Mouse (Mus musculus) midbrain, postnatal 0 days (tissue): Measurements from ENCODE around the gene Scly. TPM values are rescaled to one million over a fixed set of nuclear protein-coding genes. Genes with fewer than 3 reads are reported as not detected.
A peak's percentile ranks its signal among the peaks of the same experiment; 100 is the strongest.

Experiments
- ATAC-seq: fragments of 200-750 bp; cut with Nextera tagmentation; 2 replicates; pipeline ENCODE4 v1.8.0; 2017; ENCODE audit warnings: moderate number of reproducible peaks, mild to moderate bottlenecking, moderate TSS enrichment, moderate library complexity; ENCODE audit not compliant: low FRiP score
- DNase-seq: peaks from one replicate; pipeline ENCODE4 v3.0.0-alpha.2; 2015; ENCODE audit warnings: low spot score
- H3K27ac ChIP-seq: fragments of 300-500 bp; sonication (generic); 2 replicates; pipeline ENCODE4 v1.5.1; 2014; ENCODE audit warnings: low read depth, mild to moderate bottlenecking, low read length, mixed read lengths
- H3K27me3 ChIP-seq: fragments of 300-500 bp; sonication (generic); 2 replicates; pipeline ENCODE4 v1.6.1; 2014; ENCODE audit warnings: low read length, control low read depth, mixed read lengths; ENCODE audit not compliant: insufficient read depth
- H3K36me3 ChIP-seq: fragments of 300-500 bp; sonication (generic); 2 replicates; pipeline ENCODE4 v1.6.1; 2014; ENCODE audit warnings: low read length, control low read depth, mixed read lengths; ENCODE audit not compliant: insufficient read depth
- H3K4me1 ChIP-seq: fragments of 300-500 bp; sonication (generic); 2 replicates; pipeline ENCODE4 v1.6.1; 2014; ENCODE audit warnings: mild to moderate bottlenecking, control low read depth, antibody characterized with exemption, low read length, mixed read lengths; ENCODE audit not compliant: insufficient read depth
- H3K4me2 ChIP-seq: fragments of 300-500 bp; sonication (generic); 2 replicates; pipeline ENCODE4 v1.6.1; 2014; ENCODE audit warnings: low read depth, mild to moderate bottlenecking, low read length, mixed read lengths; ENCODE audit not compliant: poor library complexity, severe bottlenecking
- H3K4me3 ChIP-seq: fragments of 300-500 bp; sonication (generic); 2 replicates; pipeline ENCODE4 v1.5.1; 2014; ENCODE audit warnings: low read depth, mild to moderate bottlenecking, low read length, moderate library complexity
- H3K9ac ChIP-seq: fragments of 300-500 bp; sonication (generic); replicated peaks from 2 replicates; pipeline ENCODE4 v1.6.1; 2014; ENCODE audit warnings: mild to moderate bottlenecking, low read length, moderate library complexity, mixed read lengths; ENCODE audit not compliant: poor library complexity, severe bottlenecking
- H3K9me3 ChIP-seq: fragments of 300-500 bp; sonication (generic); 2 replicates; pipeline ENCODE4 v1.6.1; 2016; ENCODE audit warnings: low read length, control low read depth
- CTCF ChIP-seq: IDR thresholded peaks from 2 replicates; pipeline ENCODE4 v1.5.1; 2016; ENCODE audit warnings: antibody characterized with exemption, mild to moderate bottlenecking
- WGBS: fragments of 180-500 bp; shearing (Covaris S2); extraction: QIAGEN DNeasy Blood & Tissue Kit; methylation state at CpG from one replicate; pipeline ENCODE4 v1.1.7; 2014; 5-methylcytosine and 5-hydroxymethylcytosine counted together
- polyA plus RNA-seq: library from polyadenylated mRNA; unstranded; fragments of >200 nt; fragmentation: Nextera tagmentation; extraction: Ambion mirVana; gene quantifications from 2 replicates; pipeline ENCODE4 v1.2.1, GENCODE M21; 2015
- total RNA-seq: library from RNA; depleted of rRNA; stranded (reverse); fragments of >200 nt; gene quantifications from 2 replicates; pipeline ENCODE4 v1.2.3, GENCODE M21; 2014

Scly gene
- total and polyA plus RNA-seq, 2 experiments from 2014 or later = 10.7 to 11.3 TPM

- no peak overlapping the region for H3K9ac ChIP-seq
- peak; percentile 13; the same call in 1 of the 2 replicates for ATAC-seq
- H3K27me3 ChIP-seq = peaks cover 32% of the 10 kb centered on the region
- peak overlapping the region; percentile 34 for H3K4me3 ChIP-seq
- H3K36me3 ChIP-seq = no peaks in the 10 kb centered on the region
- peaks cover 9% of the 10 kb centered on the region; the same call in 1 of the 2 replicates for H3K4me1 ChIP-seq
- H3K4me2 ChIP-seq = peak overlapping the region; percentile 71
- DNase-seq = peak; percentile 46
- no peak overlapping the region for H3K27ac ChIP-seq
- peak; percentile 66 for TF ChIP-seq CTCF
- no peaks in the 10 kb centered on the region for H3K9me3 ChIP-seq
- WGBS = 2% methylated on average over 61 of the region's 68 CpGs
Observed at GRCm38 (mm10) chr1:91344921-91345685, 47.0 kb downstream of the Scly start.

- peak; percentile 79 for TF ChIP-seq CTCF
- H3K9me3 ChIP-seq = no peaks in the 10 kb centered on the region
- H3K9ac ChIP-seq = no peak overlapping the region
- no peaks in the 10 kb centered on the region for H3K36me3 ChIP-seq
- DNase-seq (peak; percentile 64), ATAC-seq (no peak)
- H3K27ac ChIP-seq = no peak overlapping the region
- no peak overlapping the region for H3K4me3 ChIP-seq
- no peak overlapping the region for H3K4me2 ChIP-seq
- H3K4me1 ChIP-seq = peaks cover 9% of the 10 kb centered on the region; the same call in 1 of the 2 replicates
- 41% methylated on average over 3 of the region's 3 CpGs for WGBS
- H3K27me3 ChIP-seq = peaks cover 32% of the 10 kb centered on the region
Observed at GRCm38 (mm10) chr1:91346892-91347291, 48.8 kb downstream of the Scly start.

DNA sequence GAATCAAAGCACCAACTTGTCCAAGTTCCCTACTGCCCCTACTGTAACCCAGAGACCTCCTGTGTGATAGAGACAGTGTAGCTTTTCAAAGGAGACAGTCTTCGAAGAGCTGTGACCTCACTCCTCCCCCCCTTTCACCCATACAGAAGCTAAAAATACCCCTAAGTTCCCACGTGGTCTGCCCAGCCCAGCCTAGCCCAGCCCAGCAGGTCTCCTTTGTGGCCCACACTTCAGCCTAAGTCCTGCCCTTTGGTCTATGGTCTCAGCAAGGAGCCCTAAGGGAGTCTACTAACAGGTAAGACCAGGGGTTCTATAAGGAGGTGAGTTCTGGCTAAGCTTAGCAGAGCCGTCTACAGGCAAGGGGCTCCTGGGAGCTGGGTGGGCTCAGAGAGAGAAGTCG, 52.7 kb downstream of the Scly start, which contains the start of gene Klhl30:
Gene Klhl30, plus strand, starts transcription at position 176 of the 400 bp plus-strand sequence.
- Histone ChIP-seq H3K4me2 (no peak within 1 kb of the TSS), H3K4me3 (no peak within 1 kb of the TSS), H3K4me1 (no peaks in the 10 kb centered on the region), H3K9me3 (no peaks in the 10 kb centered on the region), H3K27me3 (peaks cover 9% of the 10 kb centered on the region; the same call in 1 of the 2 replicates), H3K9ac (no peak within 1 kb of the TSS), H3K36me3 (no peaks in the 10 kb centered on the region), H3K27ac (no peak within 1 kb of the TSS)
- DNase-seq (no peak), ATAC-seq (no peak)
- TF ChIP-seq CTCF = no peak
- 61% methylated on average over 4 of the region's 4 CpGs for WGBS

GRCm38 (mm10) chr1:91351249-91351648, 53.1 kb downstream of the Scly start:
- ATAC-seq = no peak
- peaks cover 7% of the 10 kb centered on the region; the same call in 1 of the 2 replicates for H3K27me3 ChIP-seq
- H3K4me2 ChIP-seq = no peak overlapping the region
- 71% methylated on average over 3 of the region's 3 CpGs for WGBS
- H3K9me3 ChIP-seq = no peaks in the 10 kb centered on the region
- H3K4me3 ChIP-seq = no peak overlapping the region
- no peak overlapping the region for H3K9ac ChIP-seq
- H3K27ac ChIP-seq = no peak overlapping the region
- no peak for TF ChIP-seq CTCF
- no peaks in the 10 kb centered on the region for H3K36me3 ChIP-seq
- H3K4me1 ChIP-seq = no peaks in the 10 kb centered on the region
- no peak for DNase-seq

DNA sequence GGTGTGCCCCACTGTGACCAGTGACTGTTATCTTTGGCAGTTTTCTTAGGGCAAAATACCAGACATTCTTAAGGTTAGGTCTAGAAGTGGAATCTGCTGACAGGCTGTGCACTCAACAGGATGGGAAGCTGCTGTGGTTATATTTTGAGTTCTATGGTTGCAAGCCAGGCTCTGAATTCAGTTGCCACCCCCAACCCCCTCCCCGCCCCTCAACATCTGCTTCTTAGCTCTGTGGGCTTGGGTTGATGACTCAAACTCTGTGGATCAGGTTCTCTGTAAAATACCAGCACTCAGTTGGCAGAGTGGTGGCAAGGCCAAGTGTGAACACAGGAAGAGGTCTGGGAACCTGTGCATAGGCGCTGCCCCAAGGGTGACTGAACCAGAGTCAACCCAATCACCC, 54.1 kb downstream of the Scly start:
- Histone ChIP-seq H3K36me3 (no peaks in the 10 kb centered on the region), H3K4me1 (no peaks in the 10 kb centered on the region), H3K9me3 (no peaks in the 10 kb centered on the region), H3K27ac (no peak overlapping the region), H3K4me3 (no peak overlapping the region), H3K9ac (no peak overlapping the region), H3K4me2 (no peak overlapping the region), H3K27me3 (no peaks in the 10 kb centered on the region)
- DNase-seq = no peak
- ATAC-seq = no peak
- TF ChIP-seq CTCF = no peak
- WGBS = 87% methylated on average over 2 of the region's 2 CpGs

DNA sequence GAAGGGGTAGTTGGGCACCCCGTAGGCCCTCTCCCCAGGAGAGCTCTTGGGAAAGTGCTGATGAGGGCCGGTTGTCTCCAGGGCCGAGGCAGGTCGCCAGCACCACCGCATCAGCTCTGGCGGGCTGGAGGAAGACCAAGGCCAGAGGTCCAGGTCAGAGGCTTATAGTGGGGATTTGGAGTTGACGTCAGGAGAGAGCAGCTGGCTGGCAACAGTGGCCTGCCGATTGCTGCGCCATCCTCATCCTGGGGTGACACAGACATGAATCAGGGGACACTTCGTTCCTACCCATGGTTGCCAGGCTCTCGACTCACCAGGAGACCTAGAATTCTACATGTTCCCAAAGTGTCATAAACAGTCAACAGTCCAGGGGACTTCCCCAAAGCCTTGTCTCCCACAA, 58.0 kb downstream of the Scly start:
- Histone ChIP-seq H3K4me1 (no peaks in the 10 kb centered on the region), H3K9ac (no peak overlapping the region), H3K36me3 (no peaks in the 10 kb centered on the region), H3K4me2 (no peak overlapping the region), H3K27me3 (no peaks in the 10 kb centered on the region), H3K9me3 (no peaks in the 10 kb centered on the region), H3K27ac (no peak overlapping the region), H3K4me3 (no peak overlapping the region)
- ATAC-seq (no peak), DNase-seq (no peak)
- WGBS = 88% methylated on average over 11 of the region's 11 CpGs
- TF ChIP-seq CTCF = no peak
